Mouse (Mus musculus) liver, embryonic 14.5 days (tissue): ENCODE measurements around the gene N4bp2l1.

Source experiments
- CTCF ChIP-seq: IDR thresholded peaks from 2 replicates; pipeline ENCODE4 v1.5.1; 2016; ENCODE audit warnings: antibody characterized with exemption, low read depth, control low read depth
- EP300 ChIP-seq: IDR thresholded peaks from 2 replicates; pipeline ENCODE4 v1.6.1; 2016; ENCODE audit warnings: antibody characterized with exemption, low read depth

GRCm38 (mm10) chr5:150576832-150577231 is 20.2 kb downstream of the N4bp2l1 start:
- TF ChIP-seq CTCF, result no peak
- TF ChIP-seq EP300, result no peak
